Mouse (Mus musculus) MEL (cell line): Measurements from ENCODE around the gene Zgpat. TPM values are rescaled to one million over a fixed set of nuclear protein-coding genes. Genes with fewer than 3 reads are reported as not detected.

Source experiments
- DNase-seq: peaks from one replicate; pipeline ENCODE4 v3.0.0; 2011; ENCODE audit warnings: low read depth, low spot score
- H3K27ac ChIP-seq: 2 replicates; pipeline ENCODE4 v1.5.1; 2012; ENCODE audit warnings: low read depth, mild to moderate bottlenecking, control low read depth, low read length, moderate library complexity; ENCODE audit not compliant: control insufficient read depth
- H3K27me3 ChIP-seq, 2 experiments: fragments of 150-350 bp in 1 of 2; sonication (generic) in 1 of 2; 2 replicates each; pipeline ENCODE4 v1.6.1; 2012; ENCODE audit warnings: low read length in 2 of 2, mild to moderate bottlenecking in 2 of 2, improper control_type of control experiment in 1 of 2, moderate library complexity in 1 of 2; ENCODE audit not compliant: insufficient read depth in 2 of 2, control insufficient read depth in 1 of 2
- H3K36me3 ChIP-seq, 2 experiments: 2 replicates each; pipeline ENCODE4 v1.6.1; 2012 to 2014; ENCODE audit warnings: low read length in 2 of 2, improper control_type of control experiment in 1 of 2, inconsistent platforms in 1 of 2, mild to moderate bottlenecking in 1 of 2; ENCODE audit not compliant: insufficient read depth in 2 of 2, control insufficient read depth in 1 of 2
- H3K4me1 ChIP-seq, 2 experiments: fragments of 150-350 bp in 1 of 2; sonication (generic) in 1 of 2; 2 replicates each; pipeline ENCODE4 v1.6.1; 2012; ENCODE audit warnings: low read length in 2 of 2, improper control_type of control experiment in 1 of 2, mild to moderate bottlenecking in 1 of 2; ENCODE audit not compliant: insufficient read depth in 2 of 2, control insufficient read depth in 1 of 2
- H3K4me3 ChIP-seq, 2 experiments: fragments of 150-350 bp in 1 of 2; sonication (generic) in 1 of 2; 2 replicates each; pipeline ENCODE4 v1.5.1; 2012; ENCODE audit warnings: low read depth in 2 of 2, low read length in 2 of 2, mild to moderate bottlenecking in 2 of 2, moderate library complexity in 2 of 2, control low read depth in 1 of 2, improper control_type of control experiment in 1 of 2; ENCODE audit not compliant: control insufficient read depth in 1 of 2, insufficient read depth in 1 of 2
- H3K79me2 ChIP-seq: 2 replicates; pipeline ENCODE4 v1.6.1; 2012; ENCODE audit warnings: mild to moderate bottlenecking, low read length, moderate library complexity; ENCODE audit not compliant: control insufficient read depth, poor library complexity, insufficient read depth
- H3K9ac ChIP-seq: 2 replicates; pipeline ENCODE4 v1.6.1; 2012; ENCODE audit warnings: low read depth, mild to moderate bottlenecking, control low read depth, low read length, moderate library complexity; ENCODE audit not compliant: control insufficient read depth, poor library complexity, severe bottlenecking
- H3K9me3 ChIP-seq: fragments of 150-350 bp; sonication (generic); replicated peaks from 2 replicates; pipeline ENCODE4 v1.6.1; 2012; ENCODE audit warnings: mild to moderate bottlenecking, low read length, improper control_type of control experiment, moderate library complexity; ENCODE audit not compliant: insufficient read depth
- CHD1 ChIP-seq: IDR thresholded peaks from 2 replicates; pipeline ENCODE4 v1.6.1; 2012; ENCODE audit warnings: low read depth, mild to moderate bottlenecking, inconsistent platforms, low read length, improper control_type of control experiment
- CTCF ChIP-seq, 3 experiments: IDR thresholded peaks in 2 of 3; conservative IDR thresholded peaks in 1 of 3; 2 replicates each; pipeline ENCODE4 v1.5.1; 2011 to 2012; ENCODE audit warnings: low read length in 3 of 3, low read depth in 2 of 3, mild to moderate bottlenecking in 2 of 3, improper control_type of control experiment in 1 of 3, inconsistent platforms in 1 of 3, mixed read lengths in 1 of 3, moderate library complexity in 1 of 3; ENCODE audit not compliant: control insufficient read depth in 1 of 3, insufficient read depth in 1 of 3, poor library complexity in 1 of 3, severe bottlenecking in 1 of 3
- ELF1 ChIP-seq: IDR thresholded peaks from 2 replicates; pipeline ENCODE4 v1.6.1; 2014; ENCODE audit warnings: low read depth, mild to moderate bottlenecking, inconsistent platforms, low read length, improper control_type of control experiment, moderate library complexity
- EP300 ChIP-seq, 2 experiments: IDR thresholded peaks; 2 replicates each; pipeline ENCODE4 v1.6.1; 2011; ENCODE audit warnings: improper control_type of control experiment in 2 of 2, low read length in 2 of 2, low read depth in 1 of 2, mild to moderate bottlenecking in 1 of 2
- ETS1 ChIP-seq: IDR thresholded peaks from 2 replicates; pipeline ENCODE4 v1.6.1; 2012; ENCODE audit warnings: low read depth, mild to moderate bottlenecking, inconsistent platforms, low read length, improper control_type of control experiment, moderate library complexity
- GABPA ChIP-seq: IDR thresholded peaks from 2 replicates; pipeline ENCODE4 v1.6.1; 2012; ENCODE audit warnings: low read depth, mild to moderate bottlenecking, inconsistent platforms, low read length, improper control_type of control experiment, moderate library complexity
- GATA1 ChIP-seq: IDR thresholded peaks from 2 replicates; pipeline ENCODE4 v1.6.1; 2011; ENCODE audit warnings: low read depth, low read length, improper control_type of control experiment
- HCFC1 ChIP-seq: IDR thresholded peaks from 2 replicates; pipeline ENCODE4 v1.6.1; 2012; ENCODE audit warnings: low read depth, mild to moderate bottlenecking, inconsistent platforms, low read length, improper control_type of control experiment, moderate library complexity
- JUND ChIP-seq: IDR thresholded peaks from 2 replicates; pipeline ENCODE4 v1.6.1; 2011; ENCODE audit warnings: low read depth, mild to moderate bottlenecking, improper control_type of control experiment, low read length
- KAT2A ChIP-seq: conservative IDR thresholded peaks from 2 replicates; pipeline ENCODE4 v1.6.1; 2012; ENCODE audit warnings: low read depth, low read length, improper control_type of control experiment, inconsistent platforms
- MAX ChIP-seq: IDR thresholded peaks from 2 replicates; pipeline ENCODE4 v1.6.1; 2011; ENCODE audit warnings: low read length, improper control_type of control experiment
- MYB ChIP-seq: IDR thresholded peaks from 2 replicates; pipeline ENCODE4 v1.6.1; 2011; ENCODE audit warnings: mild to moderate bottlenecking, low read depth, low read length, improper control_type of control experiment
- MYC ChIP-seq: IDR thresholded peaks from 2 replicates; pipeline ENCODE4 v1.6.1; 2011; ENCODE audit warnings: low read depth, mild to moderate bottlenecking, low read length, improper control_type of control experiment, moderate library complexity
- POLR2A ChIP-seq, 2 experiments: IDR thresholded peaks; 2 replicates each; pipeline ENCODE4 v1.6.1; 2011 to 2012; ENCODE audit warnings: low read length in 2 of 2, mild to moderate bottlenecking in 2 of 2, control low read depth in 1 of 2, improper control_type of control experiment in 1 of 2, low read depth in 1 of 2, moderate library complexity in 1 of 2; ENCODE audit not compliant: control insufficient read depth in 1 of 2, insufficient read depth in 1 of 2, poor library complexity in 1 of 2
- POLR2AphosphoS2 ChIP-seq: IDR thresholded peaks from 2 replicates; pipeline ENCODE4 v1.6.1; 2011; ENCODE audit warnings: low read length, improper control_type of control experiment
- POLR2AphosphoS5 ChIP-seq: IDR thresholded peaks from 2 replicates; pipeline ENCODE4 v1.6.1; 2012; ENCODE audit warnings: low read depth, borderline replicate concordance, mild to moderate bottlenecking, inconsistent platforms, low read length, moderate library complexity, mixed read lengths
- RAD21 ChIP-seq: IDR thresholded peaks from 2 replicates; pipeline ENCODE4 v1.6.1; 2011; ENCODE audit warnings: mild to moderate bottlenecking, low read depth, low read length, improper control_type of control experiment
- RCOR1 ChIP-seq: IDR thresholded peaks from 2 replicates; pipeline ENCODE4 v1.6.1; 2012; ENCODE audit warnings: low read depth, mild to moderate bottlenecking, inconsistent platforms, low read length, improper control_type of control experiment
- SMC3 ChIP-seq: IDR thresholded peaks from 2 replicates; pipeline ENCODE4 v1.6.1; 2011; ENCODE audit warnings: low read depth, low read length, improper control_type of control experiment
- TAL1 ChIP-seq: IDR thresholded peaks from 2 replicates; pipeline ENCODE4 v1.6.1; 2012; ENCODE audit warnings: mild to moderate bottlenecking, inconsistent platforms, low read length, moderate library complexity, mixed read lengths
- TBP ChIP-seq: IDR thresholded peaks from 2 replicates; pipeline ENCODE4 v1.8.0; 2011; ENCODE audit warnings: low read depth, low read length, improper control_type of control experiment
- TCF12 ChIP-seq: IDR thresholded peaks from 2 replicates; pipeline ENCODE4 v1.6.1; 2014; ENCODE audit warnings: low read depth, mild to moderate bottlenecking, inconsistent platforms, low read length, improper control_type of control experiment, moderate library complexity
- USF2 ChIP-seq, 2 experiments: IDR thresholded peaks; 2 replicates each; pipeline ENCODE4 v1.6.1; 2011 to 2012; ENCODE audit warnings: improper control_type of control experiment in 2 of 2, low read length in 2 of 2, borderline replicate concordance in 1 of 2, inconsistent platforms in 1 of 2, low read depth in 1 of 2, mild to moderate bottlenecking in 1 of 2; ENCODE audit not compliant: insufficient read depth in 1 of 2
- ZC3H11A ChIP-seq: IDR thresholded peaks from 2 replicates; pipeline ENCODE4 v1.6.1; 2012; ENCODE audit warnings: low read depth, mild to moderate bottlenecking, inconsistent platforms, low read length, improper control_type of control experiment
- ZMIZ1 ChIP-seq: IDR thresholded peaks from 2 replicates; pipeline ENCODE4 v1.6.1; 2012; ENCODE audit warnings: low read depth, mild to moderate bottlenecking, inconsistent platforms, low read length, improper control_type of control experiment, moderate library complexity
- ZNF384 ChIP-seq: IDR thresholded peaks from 2 replicates; pipeline ENCODE4 v1.6.1; 2012; ENCODE audit warnings: low read depth, mild to moderate bottlenecking, inconsistent platforms, low read length, improper control_type of control experiment
- polyA plus RNA-seq, 2 experiments: library from polyadenylated mRNA; stranded (reverse) in 1 of 2; unstranded in 1 of 2; fragments of >175 nt in 1 of 2; fragments of >200 nt in 1 of 2; gene quantifications; 2 replicates each; pipeline versions ENCODE4 v1.2.1 to v1.2.4; 2012; ENCODE audit warnings: low replicate concordance in 2 of 2, low read depth in 1 of 2; ENCODE audit not compliant: insufficient read length in 2 of 2, insufficient read depth in 1 of 2, missing spikeins in 1 of 2
- total RNA-seq: library from RNA; depleted of rRNA; stranded (reverse); fragments of 300-350 nt; gene quantifications from 2 replicates; pipeline ENCODE4 v1.2.3, GENCODE M21; 2012

Zgpat gene
- total and polyA plus RNA-seq, 3 experiments, result 28.0 to 30.7 TPM; not detected in 1

DNA sequence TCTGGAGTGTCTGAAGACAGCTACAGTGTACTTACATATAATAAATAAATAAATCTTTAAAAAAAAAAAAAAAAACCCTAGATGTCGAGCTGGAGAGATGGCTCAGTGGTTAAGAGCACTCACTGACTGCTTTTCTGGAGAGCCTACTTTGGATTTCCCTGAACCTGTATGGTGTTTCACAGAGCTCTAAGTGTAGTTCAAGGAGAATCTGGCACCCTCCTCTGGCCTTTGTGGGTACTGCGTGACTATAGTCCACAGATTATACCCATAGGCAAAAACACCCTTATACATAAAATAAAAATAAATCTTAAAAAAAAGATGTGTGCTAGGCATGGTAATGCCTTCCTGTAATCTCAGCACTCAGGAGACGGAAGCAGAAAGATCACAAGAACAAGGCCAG, 30.7 kb upstream of the Zgpat start:
- H3K4me1 ChIP-seq, result no peaks in the 10 kb centered on the region
- no peaks in the 10 kb centered on the region for H3K27me3 ChIP-seq
- no peaks in the 10 kb centered on the region for H3K79me2 ChIP-seq
- no peaks in the 10 kb centered on the region; the same call in 1 of the 2 replicates for H3K9me3 ChIP-seq
- TF ChIP-seq MYC (no peak), ZC3H11A (peak; percentile 63), ELF1 (no peak), MYB (no peak), ZMIZ1 (no peak), JUND (no peak), KAT2A (no peak), CTCF (IDR thresholded peaks at IDR 0.05 in 2 of 3, conservative IDR thresholded peaks at IDR 0.05 in 1 of 3; ENCODE audit: control insufficient read depth in 1 of 3, insufficient read depth in 1 of 3, low read depth in 2 of 3, low read length in 3 of 3, poor library complexity in 1 of 3, severe bottlenecking in 1 of 3) (peak; percentile 60 to 74 (median 74)), HCFC1 (no peak), RAD21 (peak; percentile 70), SMC3 (peak; percentile 85)
- peaks cover 0 to 30% of the 10 kb centered on the region in 2 experiments; a peak in 2 of 4 replicates for H3K36me3 ChIP-seq
- H3K4me3 ChIP-seq, result no peak overlapping the region
- no peak overlapping the region for H3K9ac ChIP-seq
- no peak overlapping the region for H3K27ac ChIP-seq
- peak; percentile 74 for DNase-seq

DNA sequence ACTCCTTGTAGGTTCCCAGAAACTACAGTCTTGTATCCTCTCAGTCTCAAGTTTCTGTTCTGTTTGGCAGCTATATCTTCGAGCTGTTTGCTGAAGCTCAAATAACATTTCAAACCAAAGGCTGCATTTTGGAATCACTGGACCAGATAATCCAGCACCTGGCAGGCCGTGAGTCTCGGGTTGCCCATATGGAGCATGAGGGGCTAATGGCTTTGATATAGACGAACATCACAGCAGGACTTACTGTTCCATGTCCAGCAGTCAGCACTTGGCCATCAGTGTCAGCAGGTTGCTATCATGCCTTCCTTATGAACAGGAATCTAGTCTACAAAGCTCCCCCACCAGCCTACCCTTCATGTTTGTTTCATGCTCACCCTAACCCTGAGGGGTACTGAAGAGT, 24.3 kb upstream of the Zgpat start:
- Histone ChIP-seq H3K27me3 (no peaks in the 10 kb centered on the region), H3K4me3 (no peak overlapping the region), H3K9ac (no peak overlapping the region), H3K79me2 (no peaks in the 10 kb centered on the region), H3K4me1 (no peaks in the 10 kb centered on the region), H3K36me3 (peaks cover 0 to 13% of the 10 kb centered on the region in 2 experiments; a peak in 2 of 4 replicates), H3K27ac (no peak overlapping the region), H3K9me3 (no peaks in the 10 kb centered on the region)
- TF ChIP-seq MYB (no peak), POLR2A (IDR thresholded peaks at IDR 0.05; ENCODE audit: control insufficient read depth in 1 of 2, insufficient read depth in 1 of 2, low read depth in 1 of 2, low read length in 2 of 2, poor library complexity in 1 of 2) (no peak), TBP (no peak), TAL1 (no peak), GATA1 (no peak), CTCF (IDR thresholded peaks at IDR 0.05 in 2 of 3, conservative IDR thresholded peaks at IDR 0.05 in 1 of 3; ENCODE audit: control insufficient read depth in 1 of 3, insufficient read depth in 1 of 3, low read depth in 2 of 3, low read length in 3 of 3, poor library complexity in 1 of 3, severe bottlenecking in 1 of 3) (no peak)
- no peak for DNase-seq

DNA sequence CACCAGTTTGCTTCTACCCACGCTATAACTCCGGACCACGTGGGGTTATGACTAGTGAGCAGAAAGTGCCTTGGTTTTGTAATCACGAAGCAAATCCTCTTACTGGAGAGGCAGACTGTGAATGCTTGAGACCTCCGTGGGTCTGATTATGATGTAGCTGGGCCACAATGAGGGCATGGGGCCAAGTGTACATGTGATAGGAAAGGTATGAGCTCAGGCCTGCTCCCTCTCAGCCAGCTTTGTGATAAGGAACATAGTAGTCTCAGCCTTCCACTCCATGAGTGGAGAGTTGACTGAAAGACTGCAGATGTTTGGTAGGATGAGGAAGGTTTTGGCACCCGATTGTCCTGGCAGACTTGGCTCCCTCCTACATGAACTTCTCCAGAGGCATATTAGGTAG, 22.0 kb upstream of the Zgpat start:
- Histone ChIP-seq H3K36me3 (peaks cover 0 to 11% of the 10 kb centered on the region in 2 experiments; a peak in 2 of 4 replicates), H3K9ac (no peak overlapping the region), H3K9me3 (no peaks in the 10 kb centered on the region), H3K4me3 (no peak overlapping the region), H3K79me2 (no peaks in the 10 kb centered on the region), H3K4me1 (no peaks in the 10 kb centered on the region), H3K27me3 (no peaks in the 10 kb centered on the region), H3K27ac (no peak overlapping the region)
- DNase-seq, result no peak
- TF ChIP-seq GATA1 (no peak), RCOR1 (no peak), KAT2A (no peak), ZC3H11A (no peak), TCF12 (no peak), TAL1 (no peak), CHD1 (no peak), MAX (no peak), POLR2AphosphoS2 (no peak), POLR2AphosphoS5 (no peak), POLR2A (IDR thresholded peaks at IDR 0.05; ENCODE audit: control insufficient read depth in 1 of 2, insufficient read depth in 1 of 2, low read depth in 1 of 2, low read length in 2 of 2, poor library complexity in 1 of 2) (no peak), USF2 (IDR thresholded peaks at IDR 0.05; ENCODE audit: borderline replicate concordance in 1 of 2, insufficient read depth in 1 of 2, low read depth in 1 of 2, low read length in 2 of 2) (no peak), ZNF384 (no peak), GABPA (no peak), ETS1 (no peak), EP300 (IDR thresholded peaks at IDR 0.05; ENCODE audit: low read depth in 1 of 2, low read length in 2 of 2) (no peak)
